Mouse (Mus musculus) small intestine, adult 2 months (tissue): Measurements from ENCODE around the gene Olfr1161.
"Not testable (repeated sequence)": the region's sequence is repeated elsewhere in the genome, so short reads cannot be mapped to it uniquely, and the experiment has no call there.

Experiments
- CTCF ChIP-seq: fragments of 200-500 bp; IDR thresholded peaks from 2 replicates; pipeline ENCODE4 v1.5.1; 2012; ENCODE audit warnings: low read depth, mild to moderate bottlenecking, control low read depth, inconsistent platforms, low read length, moderate library complexity, mixed read lengths; ENCODE audit not compliant: insufficient replicate concordance, insufficient read length; ENCODE audit errors: extremely low read depth
- POLR2A ChIP-seq: fragments of 200-500 bp; IDR thresholded peaks from 2 replicates; pipeline ENCODE4 v1.6.1; 2012; ENCODE audit warnings: low read depth, mild to moderate bottlenecking, control low read depth, inconsistent platforms, low read length, moderate library complexity

- TF ChIP-seq POLR2A, CTCF: not testable (repeated sequence)
Measured at GRCm38 (mm10) chr2:88022474-88022873, at the start of gene Olfr1161.
